Comparison of ENCODE assay signal across 16 mouse cellular contexts in the genomic region with DNA sequence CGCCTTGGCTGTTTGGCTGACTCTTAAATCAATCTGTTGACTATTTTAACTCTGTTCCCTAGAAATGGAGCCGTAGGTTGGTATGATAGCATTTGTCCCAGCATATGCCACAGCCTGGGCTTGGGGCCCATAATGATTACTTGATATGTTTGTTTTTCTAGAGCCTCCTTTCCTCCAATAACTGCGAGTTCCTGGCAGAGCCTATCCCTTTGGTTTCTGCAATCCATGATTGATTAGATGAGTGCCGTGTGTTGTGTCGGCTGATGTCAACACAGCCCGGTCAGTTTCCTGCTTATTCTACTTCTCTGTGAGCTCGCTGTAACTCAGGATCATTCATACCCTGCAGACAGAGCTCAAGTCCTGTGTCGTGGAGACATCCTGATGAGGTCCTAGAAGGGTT.
A peak's percentile ranks its signal among the peaks of the same experiment; 100 is the strongest.
DNase-seq lines count a peak whose midpoint lies in the region; TF ChIP-seq lines count a peak whose summit lies in the region.
"Had no signal": no experiment of that assay in that cellular context is flagged by ENCODE, and none has a peak within 500 bp of the region (broad histone marks: within the 10 kb centered on the region; RNA-seq: fewer than 3 reads in every experiment).

No protein-coding gene starts in this region.

- TF ChIP-seq CTCF in kidney, adult 2 months (conservative IDR thresholded peaks at IDR 0.05; ENCODE audit: insufficient read depth, insufficient read length, low read depth, low read length), result no peak

- peak; percentile 34 for DNase-seq in adrenal gland, adult 2 months
- DNase-seq in adrenal gland, postnatal 25 days, result no peak
- peak; percentile 12 for DNase-seq in kidney, adult 2 months
- no peak for DNase-seq in kidney, postnatal 14 days
- DNase-seq in layer of hippocampus, adult 9-10 months (ENCODE audit: low spot score), result peak; percentile 24
- peak; percentile 24 for DNase-seq in lung, postnatal 25 days (ENCODE audit: low spot score)
- DNase-seq in heart, adult 18-20 months, result no peak
- DNase-seq in frontal cortex, postnatal 25 days (ENCODE audit: low spot score in 2 of 2), result no peak
- DNase-seq: cerebellum, adult 2 months had no signal

- WGBS in kidney, adult 2 months, result 66% methylated on average over 8 of the region's 8 CpGs

- H3K36me3 ChIP-seq in kidney, adult 2 months (ENCODE audit: control insufficient read depth, insufficient read depth, low read length), result no peaks in the 10 kb centered on the region
- H3K36me3 ChIP-seq: embryonic facial prominence, embryonic 13.5 days; kidney, embryonic 15.5 days; limb, embryonic 12.5 days; midbrain, embryonic 12.5 days; stomach, embryonic 15.5 days had no signal

- no peak for TF ChIP-seq POLR2A in kidney, adult 2 months (IDR thresholded peaks at IDR 0.05; ENCODE audit: low read depth, low read length)

- no peaks in the 10 kb centered on the region for H3K27me3 ChIP-seq in kidney, adult 2 months (replicated peaks; ENCODE audit: control insufficient read depth, insufficient read depth, low read length)
- H3K27me3 ChIP-seq: CH12.LX; embryonic facial prominence, embryonic 13.5 days; kidney, embryonic 15.5 days; limb, embryonic 12.5 days; midbrain, embryonic 12.5 days; stomach, embryonic 15.5 days had no signal

- H3K4me1 ChIP-seq in kidney, adult 2 months (ENCODE audit: control insufficient read depth, insufficient read depth, low read length), result no peaks in the 10 kb centered on the region
- H3K4me1 ChIP-seq: limb, embryonic 12.5 days; midbrain, embryonic 12.5 days; stomach, embryonic 15.5 days had no signal

- no peak overlapping the region for H3K27ac ChIP-seq in kidney, adult 2 months (ENCODE audit: insufficient read depth, low read depth, low read length)
- H3K27ac ChIP-seq: embryonic facial prominence, embryonic 13.5 days; kidney, embryonic 15.5 days; limb, embryonic 12.5 days; midbrain, embryonic 12.5 days; stomach, embryonic 15.5 days had no signal

- no peak overlapping the region for H3K4me3 ChIP-seq in kidney, adult 2 months (ENCODE audit: insufficient read depth, low read depth, low read length)
- H3K4me3 ChIP-seq: embryonic facial prominence, embryonic 13.5 days; kidney, embryonic 15.5 days; limb, embryonic 12.5 days; midbrain, embryonic 12.5 days; myocyte; stomach, embryonic 15.5 days had no signal

Comparison
In these comparisons a context has a peak if more than half of its experiments do, and no peak if none do; other contexts are left out.
1. DNase-seq: peak in adrenal gland, adult 2 months (single experiment), kidney, adult 2 months (single experiment), layer of hippocampus, adult 9-10 months (single experiment) and lung, postnatal 25 days (single experiment); none in adrenal gland, postnatal 25 days (single experiment), kidney, postnatal 14 days (single experiment), heart, adult 18-20 months (0 of 2) and frontal cortex, postnatal 25 days (0 of 2).